Mouse (Mus musculus): ENCODE measurements at regions not wholly inside any gene's neighbourhood (a gene's known extent, or its start where the extent isn't known, plus 50 kb on each side); places are given as distances from the start of the nearest gene placed in this dataset.

GRCm38 (mm10) chr3:144378524-144379225 is 173.7 kb upstream of the Lmo4 start:
- Histone ChIP-seq H3K27me3 (ENCODE audit: control insufficient read depth, insufficient read depth, low read length) (no peaks in the 10 kb centered on the region), H3K4me3 (ENCODE audit: low read depth, low read length) (no peak overlapping the region), H3K4me2 (ENCODE audit: low read depth, low read length, severe bottlenecking) (no peak overlapping the region), H3K9ac (ENCODE audit: low read length) (no peak overlapping the region), H3K4me1 (replicated peaks; ENCODE audit: control insufficient read depth, insufficient read depth, low read length) (peaks cover 14% of the 10 kb centered on the region), H3K27ac (ENCODE audit: low read depth, low read length) (no peak overlapping the region), H3K9me3 (ENCODE audit: control insufficient read depth, low read length) (no peaks in the 10 kb centered on the region), H3K36me3 (ENCODE audit: control insufficient read depth, insufficient read depth, low read length) (no peaks in the 10 kb centered on the region)
- 81% methylated on average over 8 of the region's 8 CpGs for WGBS
- DNase-seq (ENCODE audit: low spot score) (no peak), ATAC-seq (replicated peaks; ENCODE audit: low FRiP score) (peak; percentile 34; the same call in 1 of the 2 replicates)

- no peak overlapping the region for H3K27ac ChIP-seq (ENCODE audit: low read depth, low read length)
- ATAC-seq (replicated peaks; ENCODE audit: low FRiP score) (peak; percentile 34; the same call in 1 of the 2 replicates), DNase-seq (ENCODE audit: low spot score) (no peak)
- H3K4me1 ChIP-seq (replicated peaks; ENCODE audit: control insufficient read depth, insufficient read depth, low read length): peaks cover 14% of the 10 kb centered on the region
- H3K27me3 ChIP-seq (ENCODE audit: control insufficient read depth, insufficient read depth, low read length): no peaks in the 10 kb centered on the region
- H3K9me3 ChIP-seq (ENCODE audit: control insufficient read depth, low read length): no peaks in the 10 kb centered on the region
- no peak overlapping the region for H3K9ac ChIP-seq (ENCODE audit: low read length)
- H3K36me3 ChIP-seq (ENCODE audit: control insufficient read depth, insufficient read depth, low read length): no peaks in the 10 kb centered on the region
- no peak overlapping the region for H3K4me2 ChIP-seq (ENCODE audit: low read depth, low read length, severe bottlenecking)
- WGBS: 36% methylated on average over 18 of the region's 18 CpGs
- no peak overlapping the region for H3K4me3 ChIP-seq (ENCODE audit: low read depth, low read length)
These were observed 172.9 kb upstream of the Lmo4 start for GRCm38 (mm10) chr3:144377626-144378523.

GRCm38 (mm10) chr3:144376463-144377402 is 171.7 kb upstream of the Lmo4 start:
- Histone ChIP-seq H3K4me1 (replicated peaks; ENCODE audit: control insufficient read depth, insufficient read depth, low read length) (peaks cover 14% of the 10 kb centered on the region), H3K9ac (ENCODE audit: low read length) (no peak overlapping the region), H3K9me3 (ENCODE audit: control insufficient read depth, low read length) (no peaks in the 10 kb centered on the region), H3K27ac (ENCODE audit: low read depth, low read length) (no peak overlapping the region), H3K4me2 (ENCODE audit: low read depth, low read length, severe bottlenecking) (no peak overlapping the region), H3K36me3 (ENCODE audit: control insufficient read depth, insufficient read depth, low read length) (no peaks in the 10 kb centered on the region), H3K27me3 (ENCODE audit: control insufficient read depth, insufficient read depth, low read length) (no peaks in the 10 kb centered on the region), H3K4me3 (ENCODE audit: low read depth, low read length) (no peak overlapping the region)
- ATAC-seq (replicated peaks; ENCODE audit: low FRiP score) (no peak), DNase-seq (ENCODE audit: low spot score) (no peak)
- WGBS: 72% methylated on average over 15 of the region's 15 CpGs

GRCm38 (mm10) chr3:144375725-144376412 is 170.8 kb upstream of the Lmo4 start:
- DNase-seq (ENCODE audit: low spot score) (no peak), ATAC-seq (replicated peaks; ENCODE audit: low FRiP score) (no peak)
- no peaks in the 10 kb centered on the region for H3K36me3 ChIP-seq (ENCODE audit: control insufficient read depth, insufficient read depth, low read length)
- H3K9me3 ChIP-seq (ENCODE audit: control insufficient read depth, low read length): no peaks in the 10 kb centered on the region
- no peak overlapping the region for H3K4me2 ChIP-seq (ENCODE audit: low read depth, low read length, severe bottlenecking)
- H3K4me1 ChIP-seq (replicated peaks; ENCODE audit: control insufficient read depth, insufficient read depth, low read length): peaks cover 14% of the 10 kb centered on the region
- H3K27me3 ChIP-seq (ENCODE audit: control insufficient read depth, insufficient read depth, low read length): no peaks in the 10 kb centered on the region
- H3K4me3 ChIP-seq (ENCODE audit: low read depth, low read length): no peak overlapping the region
- H3K27ac ChIP-seq (ENCODE audit: low read depth, low read length): no peak overlapping the region
- WGBS: 91% methylated on average over 12 of the region's 12 CpGs
- no peak overlapping the region for H3K9ac ChIP-seq (ENCODE audit: low read length)

- Histone ChIP-seq H3K4me2 (ENCODE audit: low read depth, low read length, severe bottlenecking) (no peak overlapping the region), H3K4me1 (replicated peaks; ENCODE audit: control insufficient read depth, insufficient read depth, low read length) (peaks cover 9% of the 10 kb centered on the region; the same call in 1 of the 2 replicates), H3K9me3 (ENCODE audit: control insufficient read depth, low read length) (no peaks in the 10 kb centered on the region), H3K9ac (ENCODE audit: low read length) (no peak overlapping the region), H3K27ac (ENCODE audit: low read depth, low read length) (no peak overlapping the region), H3K27me3 (ENCODE audit: control insufficient read depth, insufficient read depth, low read length) (peaks cover 6% of the 10 kb centered on the region), H3K36me3 (ENCODE audit: control insufficient read depth, insufficient read depth, low read length) (no peaks in the 10 kb centered on the region), H3K4me3 (ENCODE audit: low read depth, low read length) (no peak overlapping the region)
- ATAC-seq (replicated peaks; ENCODE audit: low FRiP score) (no peak), DNase-seq (ENCODE audit: low spot score) (no peak)
- WGBS: 53% methylated on average over 4 of the region's 4 CpGs
These were observed 163.3 kb upstream of the Lmo4 start for GRCm38 (mm10) chr3:144368300-144368699.

GRCm38 (mm10) chr3:144367766-144368116 is 162.7 kb upstream of the Lmo4 start:
- Histone ChIP-seq H3K4me2 (ENCODE audit: low read depth, low read length, severe bottlenecking) (peak overlapping the region; percentile 61), H3K27ac (ENCODE audit: low read depth, low read length) (no peak overlapping the region), H3K9ac (ENCODE audit: low read length) (peak overlapping the region; percentile 20; the same call in 1 of the 2 replicates), H3K4me3 (ENCODE audit: low read depth, low read length) (peak overlapping the region; percentile 19), H3K9me3 (ENCODE audit: control insufficient read depth, low read length) (no peaks in the 10 kb centered on the region), H3K36me3 (ENCODE audit: control insufficient read depth, insufficient read depth, low read length) (no peaks in the 10 kb centered on the region), H3K27me3 (ENCODE audit: control insufficient read depth, insufficient read depth, low read length) (peaks cover 6% of the 10 kb centered on the region), H3K4me1 (replicated peaks; ENCODE audit: control insufficient read depth, insufficient read depth, low read length) (peaks cover 9% of the 10 kb centered on the region; the same call in 1 of the 2 replicates)
- no peak for DNase-seq (ENCODE audit: low spot score)
- 13% methylated on average over 7 of the region's 7 CpGs for WGBS
- peak; percentile 72 for ATAC-seq (replicated peaks; ENCODE audit: low FRiP score)

- H3K9ac ChIP-seq (ENCODE audit: low read length): peak overlapping the region; percentile 20; the same call in 1 of the 2 replicates
- peaks cover 9% of the 10 kb centered on the region; the same call in 1 of the 2 replicates for H3K4me1 ChIP-seq (replicated peaks; ENCODE audit: control insufficient read depth, insufficient read depth, low read length)
- peaks cover 6% of the 10 kb centered on the region for H3K27me3 ChIP-seq (ENCODE audit: control insufficient read depth, insufficient read depth, low read length)
- H3K9me3 ChIP-seq (ENCODE audit: control insufficient read depth, low read length): no peaks in the 10 kb centered on the region
- peak overlapping the region; percentile 19 for H3K4me3 ChIP-seq (ENCODE audit: low read depth, low read length)
- H3K27ac ChIP-seq (ENCODE audit: low read depth, low read length): no peak overlapping the region
- DNase-seq (ENCODE audit: low spot score) (peak; percentile 62), ATAC-seq (replicated peaks; ENCODE audit: low FRiP score) (peak; percentile 71)
- H3K4me2 ChIP-seq (ENCODE audit: low read depth, low read length, severe bottlenecking): peak overlapping the region; percentile 61
- H3K36me3 ChIP-seq (ENCODE audit: control insufficient read depth, insufficient read depth, low read length): no peaks in the 10 kb centered on the region
- 11% methylated on average over 22 of the region's 22 CpGs for WGBS
These were observed 162.2 kb upstream of the Lmo4 start for GRCm38 (mm10) chr3:144366976-144367765.

Measured in forebrain, embryonic 11.5 days (tissue).